Mouse (Mus musculus) forebrain, embryonic 14.5 days (tissue): ENCODE results near the gene Ivd. TPM values are rescaled to one million over a fixed set of nuclear protein-coding genes. Genes with fewer than 3 reads are reported as not detected.

ENCODE experiments used
- ATAC-seq: fragments of 200-750 bp; cut with Nextera tagmentation; 2 replicates; pipeline ENCODE4 v1.8.0; 2017; ENCODE audit warnings: mild to moderate bottlenecking, moderate library complexity
- DNase-seq: peaks from one replicate; pipeline ENCODE4 v3.0.0-alpha.2; 2015; ENCODE audit warnings: low spot score
- H3K27ac ChIP-seq: fragments of 300-500 bp; sonication (generic); 2 replicates; pipeline ENCODE4 v1.5.1; 2014; ENCODE audit warnings: low read depth, mild to moderate bottlenecking, control low read depth, low read length, moderate library complexity
- H3K27me3 ChIP-seq: fragments of 300-500 bp; sonication (generic); replicated peaks from 2 replicates; pipeline ENCODE4 v1.6.1; 2014; ENCODE audit warnings: low read length, control low read depth, mixed read lengths; ENCODE audit not compliant: control insufficient read depth, insufficient read depth
- H3K36me3 ChIP-seq: fragments of 300-500 bp; sonication (generic); 2 replicates; pipeline ENCODE4 v1.6.1; 2014; ENCODE audit warnings: low read length, control low read depth; ENCODE audit not compliant: control insufficient read depth, insufficient read depth
- H3K4me1 ChIP-seq: fragments of 300-500 bp; sonication (generic); 2 replicates; pipeline ENCODE4 v1.6.1; 2014; ENCODE audit warnings: antibody characterized with exemption, low read length, control low read depth; ENCODE audit not compliant: control insufficient read depth, insufficient read depth
- H3K4me2 ChIP-seq: fragments of 300-500 bp; sonication (generic); 2 replicates; pipeline ENCODE4 v1.6.1; 2014; ENCODE audit warnings: mild to moderate bottlenecking, control low read depth, low read length
- H3K4me3 ChIP-seq: fragments of 300-500 bp; sonication (generic); 2 replicates; pipeline ENCODE4 v1.5.1; 2014; ENCODE audit warnings: low read depth, low read length, control low read depth
- H3K9ac ChIP-seq: fragments of 300-500 bp; sonication (generic); 2 replicates; pipeline ENCODE4 v1.6.1; 2014; ENCODE audit warnings: mild to moderate bottlenecking, low read length, control low read depth, moderate library complexity
- H3K9me3 ChIP-seq: fragments of 300-500 bp; sonication (generic); replicated peaks from 2 replicates; pipeline ENCODE4 v1.6.1; 2016; ENCODE audit warnings: low read length, control low read depth, mixed read lengths; ENCODE audit not compliant: control insufficient read depth
- WGBS: fragments of 180-500 bp; shearing (Covaris S2); extraction: QIAGEN DNeasy Blood & Tissue Kit; methylation state at CpG from one replicate; pipeline ENCODE4 v1.1.7; 2014; 5-methylcytosine and 5-hydroxymethylcytosine counted together
- polyA plus RNA-seq: library from polyadenylated mRNA; unstranded; fragments of >200 nt; fragmentation: Nextera tagmentation; extraction: Ambion mirVana; gene quantifications from 2 replicates; pipeline ENCODE4 v1.2.1, GENCODE M21; 2014

Ivd gene
- 39.6 and 45.1 TPM in 2 replicates for polyA plus RNA-seq

GRCm38 (mm10) chr2:118861454-118862339, at the start of gene Ivd:
Gene Ivd, plus strand, starts transcription at chr2:118861954.
- H3K27ac ChIP-seq: peak within 1 kb of the TSS; percentile 44; the same call in 1 of the 2 replicates
- peak within 1 kb of the TSS; percentile 76 for H3K4me2 ChIP-seq
- under 1% methylated on average over 34 of the region's 34 CpGs for WGBS
- H3K9me3 ChIP-seq: no peaks in the 10 kb centered on the region
- no peaks in the 10 kb centered on the region for H3K36me3 ChIP-seq
- ATAC-seq (peak; percentile 100), DNase-seq (peak; percentile 98)
- peak within 1 kb of the TSS; percentile 76 for H3K9ac ChIP-seq
- H3K4me1 ChIP-seq: peaks cover 4% of the 10 kb centered on the region
- peak within 1 kb of the TSS; percentile 65 for H3K4me3 ChIP-seq
- H3K27me3 ChIP-seq: no peaks in the 10 kb centered on the region

GRCm38 (mm10) chr2:118812724-118813123, 49.0 kb upstream of the Ivd start:
- Histone ChIP-seq H3K4me1 (peaks cover 2% of the 10 kb centered on the region; the same call in 1 of the 2 replicates), H3K9ac (no peak overlapping the region), H3K27ac (no peak overlapping the region), H3K9me3 (no peaks in the 10 kb centered on the region), H3K4me3 (no peak overlapping the region), H3K36me3 (0 out of 2 replicates have a peak, but pooled peaks cover 7% of the 10 kb centered on the region), H3K27me3 (no peaks in the 10 kb centered on the region), H3K4me2 (no peak overlapping the region)
- DNase-seq (no peak), ATAC-seq (no peak)
- 79% methylated on average over 1 of the region's 1 CpGs for WGBS

- DNase-seq (peak; percentile 97), ATAC-seq (peak; percentile 98)
- Histone ChIP-seq H3K9ac (peak within 1 kb of the TSS; percentile 77), H3K27me3 (no peaks in the 10 kb centered on the region), H3K27ac (peak within 1 kb of the TSS; percentile 65), H3K4me1 (peaks cover 2% of the 10 kb centered on the region; the same call in 1 of the 2 replicates), H3K4me2 (peak within 1 kb of the TSS; percentile 86), H3K4me3 (peak within 1 kb of the TSS; percentile 66), H3K9me3 (no peaks in the 10 kb centered on the region), H3K36me3 (peaks cover 19% of the 10 kb centered on the region; the same call in 1 of the 2 replicates)
- 2% methylated on average over 47 of the region's 49 CpGs for WGBS
Measured at GRCm38 (mm10) chr2:118813981-118814836, 47.5 kb upstream of the Ivd start, which contains the start of gene Knstrn. Gene Knstrn, plus strand, starts transcription at chr2:118814003.

GRCm38 (mm10) chr2:118822800-118823199, 39.0 kb upstream of the Ivd start:
- WGBS: 95% methylated on average over 5 of the region's 5 CpGs
- Histone ChIP-seq H3K9me3 (no peaks in the 10 kb centered on the region), H3K9ac (no peak overlapping the region), H3K36me3 (peaks cover 56% of the 10 kb centered on the region), H3K4me1 (no peaks in the 10 kb centered on the region), H3K27ac (no peak overlapping the region), H3K4me2 (no peak overlapping the region), H3K27me3 (no peaks in the 10 kb centered on the region), H3K4me3 (no peak overlapping the region)
- DNase-seq: no peak
- ATAC-seq: no peak

- no peak overlapping the region for H3K9ac ChIP-seq
- WGBS: 96% methylated on average over 4 of the region's 4 CpGs
- peaks cover 56% of the 10 kb centered on the region for H3K36me3 ChIP-seq
- no peaks in the 10 kb centered on the region for H3K27me3 ChIP-seq
- no peak overlapping the region for H3K4me3 ChIP-seq
- ATAC-seq (no peak), DNase-seq (no peak)
- H3K4me2 ChIP-seq: no peak overlapping the region
- H3K27ac ChIP-seq: no peak overlapping the region
- no peaks in the 10 kb centered on the region for H3K9me3 ChIP-seq
- no peaks in the 10 kb centered on the region for H3K4me1 ChIP-seq
Measured at GRCm38 (mm10) chr2:118824396-118824795, 37.4 kb upstream of the Ivd start.

GRCm38 (mm10) chr2:118829096-118829495, 32.7 kb upstream of the Ivd start:
- DNase-seq (no peak), ATAC-seq (no peak)
- Histone ChIP-seq H3K27me3 (no peaks in the 10 kb centered on the region), H3K4me1 (no peaks in the 10 kb centered on the region), H3K9me3 (no peaks in the 10 kb centered on the region), H3K4me2 (no peak overlapping the region), H3K4me3 (no peak overlapping the region), H3K27ac (no peak overlapping the region), H3K9ac (no peak overlapping the region), H3K36me3 (peaks cover 69% of the 10 kb centered on the region)
- 95% methylated on average over 5 of the region's 5 CpGs for whole genome bisulfite sequencing

GRCm38 (mm10) chr2:118834061-118834460, 27.7 kb upstream of the Ivd start:
- DNase-seq (no peak), ATAC-seq (no peak)
- Histone ChIP-seq H3K9ac (no peak overlapping the region), H3K27me3 (no peaks in the 10 kb centered on the region), H3K4me3 (no peak overlapping the region), H3K4me2 (no peak overlapping the region), H3K9me3 (no peaks in the 10 kb centered on the region), H3K36me3 (peaks cover 50% of the 10 kb centered on the region), H3K4me1 (no peaks in the 10 kb centered on the region), H3K27ac (no peak overlapping the region)
- WGBS: 96% methylated on average over 6 of the region's 6 CpGs

GRCm38 (mm10) chr2:118835115-118835514, 26.6 kb upstream of the Ivd start:
- Histone ChIP-seq H3K9me3 (no peaks in the 10 kb centered on the region), H3K27ac (no peak overlapping the region; the same call in 1 of the 2 replicates), H3K4me1 (no peaks in the 10 kb centered on the region), H3K4me2 (no peak overlapping the region), H3K4me3 (no peak overlapping the region), H3K27me3 (no peaks in the 10 kb centered on the region), H3K9ac (no peak overlapping the region), H3K36me3 (peaks cover 42% of the 10 kb centered on the region)
- WGBS: 66% methylated on average over 6 of the region's 6 CpGs
- peak; percentile 22 for DNase-seq
- ATAC-seq: no peak
